Mouse (Mus musculus) CD4-positive, CD25-positive, alpha-beta regulatory T cell, adult 2 months (primary cell): ENCODE results near the gene Ptprn.
"Not testable (repeated sequence)": the region's sequence is repeated elsewhere in the genome, so short reads cannot be mapped to it uniquely, and the experiment has no call there.

Experiments
- DNase-seq: peaks from one replicate; pipeline ENCODE4 v3.0.0-alpha.2; 2012; ENCODE audit warnings: low read depth, low spot score

Ptprn gene

GRCm38 (mm10) chr1:75253029-75253428 lies 11.3 kb downstream of the Ptprn start:
- DNase-seq: peak; percentile 24

DNA sequence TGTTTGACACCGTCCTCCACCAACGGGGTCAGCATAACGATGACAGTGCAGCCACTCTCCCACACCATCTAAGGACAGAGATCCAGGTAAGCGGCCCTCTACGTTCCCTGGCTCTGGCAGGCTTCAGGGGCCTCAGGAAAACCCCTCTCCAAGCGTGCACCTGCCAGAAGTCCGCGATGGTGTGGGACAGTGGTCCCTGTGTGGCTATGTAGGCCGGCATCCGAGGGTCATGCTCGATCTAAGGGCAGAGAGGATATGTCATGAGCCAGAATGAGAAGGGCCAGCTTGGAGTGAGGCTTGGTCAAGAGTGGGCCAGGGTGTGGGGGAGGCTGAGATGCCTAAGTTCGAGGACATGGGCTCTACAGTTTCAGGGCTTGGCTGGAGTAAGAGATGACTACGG lies 12.0 kb downstream of the Ptprn start:
- no peak for DNase-seq

DNA sequence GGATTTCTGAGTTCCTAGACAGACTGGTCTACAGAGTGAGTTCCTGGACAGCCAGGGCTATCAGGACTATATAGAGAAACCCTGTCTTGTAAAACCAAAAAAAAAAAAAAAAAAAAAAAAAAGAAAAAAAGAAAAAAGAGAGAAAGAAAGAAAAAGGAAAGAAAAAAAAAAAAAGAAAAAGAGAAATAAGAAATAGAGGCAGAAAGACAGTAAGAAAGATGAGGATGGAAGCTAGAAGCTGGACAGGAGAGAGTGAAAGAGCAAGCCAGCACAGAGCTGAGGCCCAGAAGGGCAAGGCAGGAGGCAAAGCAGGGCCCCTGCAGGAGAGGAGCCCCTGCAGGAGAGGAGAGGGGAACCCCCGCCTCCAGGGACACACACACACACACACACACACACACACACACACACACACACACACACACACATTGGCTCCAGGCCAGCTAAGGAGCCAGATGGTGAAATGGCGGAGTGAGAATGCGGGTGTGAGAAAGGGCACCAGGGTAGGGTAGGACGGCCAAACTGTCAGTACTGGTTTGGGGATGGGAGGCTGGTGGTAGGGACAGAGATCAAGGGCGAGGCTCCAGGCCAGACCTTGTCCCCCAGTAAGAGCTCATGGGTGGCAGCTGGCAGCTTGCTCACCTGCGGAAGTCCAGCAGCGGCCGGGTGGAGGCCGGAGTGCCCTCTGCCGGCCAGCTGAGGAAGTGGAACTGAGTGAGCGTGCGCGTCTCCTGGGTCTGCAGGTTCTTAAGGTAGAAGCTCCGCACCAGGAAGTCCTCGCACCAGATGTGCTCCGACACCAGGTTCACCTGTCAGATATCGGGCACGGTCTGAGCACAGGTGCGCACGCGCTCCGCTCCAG lies 13.0 kb downstream of the Ptprn start:
- DNase-seq: peak; percentile 92

- DNase-seq: no peak
Observed at GRCm38 (mm10) chr1:75250498-75250897, 13.8 kb downstream of the Ptprn start.

GRCm38 (mm10) chr1:75248041-75248772 lies 16.1 kb downstream of the Ptprn start:
- DNase-seq: peak; percentile 59

DNA sequence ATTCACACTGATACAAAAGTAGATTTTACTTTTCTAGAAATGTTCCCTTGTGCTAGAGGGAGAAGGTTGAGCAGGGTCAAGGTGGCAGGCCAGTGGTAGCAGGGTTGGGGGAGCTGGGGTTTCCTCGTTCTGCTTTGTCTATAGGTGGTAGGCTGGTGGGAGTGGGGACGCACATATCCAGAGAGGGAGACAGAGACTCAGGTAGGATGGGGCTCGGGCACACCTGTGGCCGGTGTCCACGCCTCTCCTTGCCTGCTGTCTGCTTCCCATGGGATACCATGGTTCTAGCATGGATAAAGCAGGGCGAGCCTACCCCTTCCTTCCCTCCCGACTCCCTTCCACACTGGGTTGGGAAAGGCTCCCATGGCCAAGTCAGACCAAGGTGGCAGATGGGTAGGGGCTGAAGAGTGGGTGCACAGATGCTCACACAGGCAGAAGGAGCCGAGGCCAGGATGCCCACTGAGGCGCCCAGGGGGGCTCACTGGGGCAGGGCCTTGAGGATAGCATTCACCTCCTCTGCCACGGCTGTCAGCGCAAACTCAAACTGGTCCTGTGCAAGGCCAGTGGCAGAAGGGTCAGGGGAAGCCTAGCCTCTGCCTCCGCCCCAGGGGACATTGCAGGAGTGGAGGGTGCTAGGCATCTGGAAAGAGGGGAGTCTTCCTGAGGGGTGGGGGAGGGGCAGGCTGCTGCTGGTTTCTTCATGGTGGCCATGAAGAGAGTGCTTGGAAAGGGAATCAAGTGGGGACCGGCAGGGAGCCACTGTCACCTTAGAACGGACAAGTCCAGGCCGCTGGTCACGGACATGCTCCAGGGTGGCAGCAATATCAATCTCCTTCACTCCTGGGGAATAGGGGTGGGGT lies 17.0 kb downstream of the Ptprn start:
- DNase-seq: no peak

DNA sequence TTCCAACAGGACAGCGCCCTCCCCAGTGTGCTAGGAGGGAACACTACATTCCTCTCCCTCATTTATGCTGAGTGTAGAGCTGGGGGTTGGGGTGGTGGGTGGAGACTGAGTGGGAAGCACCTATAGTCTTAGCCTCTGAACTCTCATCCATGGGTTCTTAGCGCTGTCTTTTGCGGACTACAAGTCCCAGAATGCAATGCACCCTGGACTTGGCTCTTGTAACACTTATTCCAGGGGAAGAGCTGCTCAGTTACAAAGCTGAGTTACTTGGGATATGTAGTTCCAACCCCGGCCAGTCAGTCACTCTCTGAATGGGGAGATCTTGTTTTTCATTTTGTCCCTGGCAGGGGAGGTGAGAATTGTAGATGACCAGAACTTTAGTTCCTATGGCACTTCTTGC lies 19.5 kb downstream of the Ptprn start:
- peak; percentile 64 for DNase-seq

- DNase-seq: no peak
Observed at GRCm38 (mm10) chr1:75244175-75244826, 20.0 kb downstream of the Ptprn start.

GRCm38 (mm10) chr1:75243411-75243810 lies 20.9 kb downstream of the Ptprn start:
- DNase-seq: no peak

DNA sequence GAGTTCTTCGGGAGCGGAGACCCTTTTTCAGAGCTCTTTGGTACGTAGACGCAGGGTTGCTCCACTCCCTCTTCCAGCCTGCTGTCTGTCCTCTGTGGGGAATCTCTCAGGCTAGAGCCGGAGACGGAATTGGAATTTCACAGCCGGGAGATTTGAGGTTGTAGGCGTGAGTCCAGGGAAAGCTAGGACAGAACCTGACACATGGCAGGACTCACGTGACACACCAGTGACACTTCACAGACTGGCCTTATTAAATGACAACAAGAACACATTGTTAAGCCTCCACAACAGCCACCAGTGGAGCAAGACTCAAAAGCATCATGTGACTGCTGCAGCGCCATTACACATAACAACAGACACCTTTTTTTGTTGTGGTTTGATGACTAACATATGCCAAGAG lies 24.7 kb downstream of the Ptprn start:
- DNase-seq: no peak

- peak; percentile 90 for DNase-seq
Observed at GRCm38 (mm10) chr1:75236117-75237050, 27.9 kb downstream of the Ptprn start, which contains the start of gene Dnajb2. TSS of gene Dnajb2 (plus strand) at chr1:75236406.

DNA sequence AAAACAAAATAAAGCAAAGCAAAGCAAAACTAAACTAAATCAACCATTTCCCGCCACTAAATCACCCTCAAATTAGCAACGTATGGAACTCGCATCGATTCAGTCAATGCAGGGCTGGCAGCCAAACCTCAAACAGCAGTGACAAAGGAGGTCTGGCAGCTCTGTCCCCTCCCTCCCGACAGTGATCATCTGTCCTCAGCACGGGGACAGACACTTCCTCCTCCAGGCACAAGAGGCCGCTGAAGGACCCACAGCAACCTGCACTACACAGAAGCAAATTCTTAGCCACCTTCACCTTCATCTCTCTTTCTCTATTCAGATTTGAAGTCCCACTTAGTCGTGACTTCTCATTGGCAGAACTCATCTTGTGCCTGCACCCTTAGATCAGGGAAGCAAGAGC lies 29.7 kb downstream of the Ptprn start:
- peak; percentile 89 for DNase-seq

GRCm38 (mm10) chr1:75232489-75232888 lies 31.8 kb downstream of the Ptprn start:
- DNase-seq: not testable (repeated sequence)

DNA sequence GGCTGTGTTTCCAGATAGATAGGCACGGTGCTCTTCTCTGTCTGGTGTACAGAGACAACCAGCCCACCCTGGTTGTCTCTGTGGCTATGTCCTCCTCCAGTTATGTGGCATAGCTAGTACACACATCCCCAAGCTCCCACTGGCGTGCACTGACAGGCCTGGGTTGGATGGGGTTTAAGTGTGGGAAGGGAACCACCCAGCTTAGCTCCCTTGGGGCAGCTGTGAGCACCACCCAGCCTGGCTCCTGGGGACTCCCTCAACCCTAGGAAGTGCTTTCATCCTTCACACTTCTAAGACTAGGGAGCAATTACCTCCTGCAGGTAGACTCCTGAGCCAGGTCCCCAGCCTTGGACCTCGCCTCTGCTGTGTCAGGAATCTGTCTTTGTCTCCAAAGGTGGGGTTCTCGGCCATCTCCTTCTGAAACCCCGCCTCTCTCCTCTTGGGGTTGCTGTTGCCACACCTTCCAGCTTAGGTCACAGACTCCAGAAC lies 32.6 kb downstream of the Ptprn start, which contains the start of gene A630095N17Rik:
Gene A630095N17Rik, minus strand, starts transcription at position 439 of the 489 bp plus-strand sequence.
- no peak for DNase-seq

DNA sequence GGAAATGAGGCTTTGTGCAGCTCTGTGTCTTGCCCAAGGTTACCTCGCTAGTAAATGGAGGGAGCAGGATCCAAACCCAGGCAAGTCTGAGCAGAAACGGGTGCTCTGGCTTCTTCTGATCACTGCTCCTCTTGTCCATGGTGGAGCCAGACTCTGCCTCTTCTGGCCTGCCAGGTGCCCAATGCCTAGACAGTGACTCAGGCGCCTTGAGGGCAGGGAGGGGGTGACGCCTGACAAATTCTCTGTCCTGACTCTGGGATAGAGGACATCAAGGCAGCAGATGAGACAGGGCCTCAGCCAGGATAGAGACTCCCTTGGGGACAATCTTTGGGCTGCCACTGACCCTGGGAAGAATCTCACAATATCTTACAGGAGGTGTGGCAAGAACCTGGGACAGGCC lies 33.1 kb downstream of the Ptprn start:
- no peak for DNase-seq

GRCm38 (mm10) chr1:75230335-75230994 lies 33.8 kb downstream of the Ptprn start:
- no peak for DNase-seq

GRCm38 (mm10) chr1:75229158-75229557 lies 35.1 kb downstream of the Ptprn start:
- no peak for DNase-seq

DNA sequence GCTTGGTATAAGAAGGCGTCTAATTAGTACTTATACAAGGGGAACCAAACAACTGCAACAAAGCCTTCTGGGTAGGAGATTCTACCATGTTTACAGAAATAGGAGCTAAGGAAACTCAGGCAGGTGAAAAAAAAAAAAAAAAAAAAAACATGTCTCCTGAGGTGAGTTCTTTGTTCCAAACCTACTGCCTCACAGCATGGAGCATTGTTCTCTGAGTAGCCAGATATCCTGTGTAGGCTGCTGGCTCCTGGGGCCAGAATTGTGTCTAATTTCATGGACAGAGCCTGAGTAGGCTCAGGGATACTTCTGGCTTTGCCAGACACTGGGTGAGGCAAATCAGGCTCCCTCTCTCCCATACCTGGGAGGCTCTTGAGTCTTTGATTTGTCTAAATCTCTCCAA lies 36.6 kb downstream of the Ptprn start:
- DNase-seq: no peak

GRCm38 (mm10) chr1:75226138-75226537 lies 38.2 kb downstream of the Ptprn start:
- DNase-seq: no peak
